Mouse (Mus musculus) brain, embryonic 14.5 days (tissue): ENCODE data around the gene Ell. TPM values are rescaled to one million over a fixed set of nuclear protein-coding genes. Genes with fewer than 3 reads are reported as not detected.

Source experiments
- DNase-seq: peaks from one replicate; pipeline ENCODE4 v3.0.0-alpha.2; 2011; ENCODE audit warnings: low read depth
- CTCF ChIP-seq: fragments of 200-500 bp; IDR thresholded peaks from 2 replicates; pipeline ENCODE4 v1.5.1; 2012; ENCODE audit warnings: inconsistent platforms, mild to moderate bottlenecking, moderate library complexity, borderline replicate concordance; ENCODE audit not compliant: insufficient read depth, insufficient read length; ENCODE audit errors: extremely low read depth
- POLR2A ChIP-seq: fragments of 200-500 bp; IDR thresholded peaks from 2 replicates; pipeline ENCODE4 v1.6.1; 2012; ENCODE audit warnings: mild to moderate bottlenecking, inconsistent platforms, borderline replicate concordance; ENCODE audit not compliant: poor library complexity, insufficient read depth, insufficient read length, severe bottlenecking; ENCODE audit errors: extremely low read depth
- polyA plus RNA-seq: library from polyadenylated mRNA; depleted of rRNA; stranded (reverse); fragments of >200 nt; gene quantifications from 2 replicates; pipeline ENCODE4 v1.2.3, GENCODE M21; 2012

Gene Ell
- polyA plus RNA-seq, 1 experiment = 26.6 TPM

- TF ChIP-seq POLR2A = no peak
- no peak for TF ChIP-seq CTCF
- no peak for DNase-seq
Observed at GRCm38 (mm10) chr8:70608749-70609367, 69.6 kb downstream of the Ell start, which contains the start of gene Ssbp4. TSS of gene Ssbp4 (minus strand) at chr8:70608872.

GRCm38 (mm10) chr8:70609368-70609848 is 70.2 kb downstream of the Ell start:
- DNase-seq = peak; percentile 85
- TF ChIP-seq CTCF (no peak), POLR2A (peak; percentile 23; the same call in 1 of the 2 replicates)

- DNase-seq = peak; percentile 92
- TF ChIP-seq POLR2A (no peak), CTCF (no peak)
Observed at GRCm38 (mm10) chr8:70609849-70610795, 70.9 kb downstream of the Ell start.

- peak; percentile 98 for TF ChIP-seq CTCF
- no peak for TF ChIP-seq POLR2A
- DNase-seq = peak; percentile 70
Observed at GRCm38 (mm10) chr8:70610796-70611771, 71.8 kb downstream of the Ell start.

GRCm38 (mm10) chr8:70611849-70612248 is 72.6 kb downstream of the Ell start:
- TF ChIP-seq POLR2A (no peak), CTCF (peak; percentile 94)
- peak; percentile 87 for DNase-seq

- TF ChIP-seq POLR2A (no peak), CTCF (no peak)
- no peak for DNase-seq
Observed at GRCm38 (mm10) chr8:70613763-70614162, 74.5 kb downstream of the Ell start.

- TF ChIP-seq CTCF (no peak), POLR2A (no peak)
- no peak for DNase-seq
Observed at GRCm38 (mm10) chr8:70614469-70614868, 75.2 kb downstream of the Ell start.

GRCm38 (mm10) chr8:70615281-70615680 is 76.0 kb downstream of the Ell start:
- no peak for TF ChIP-seq POLR2A
- no peak for TF ChIP-seq CTCF
- DNase-seq = no peak

GRCm38 (mm10) chr8:70615894-70616293 is 76.6 kb downstream of the Ell start, which contains the start of gene Lrrc25:
TSS of gene Lrrc25 (plus strand) at chr8:70616155.
- DNase-seq = no peak
- TF ChIP-seq POLR2A = no peak
- TF ChIP-seq CTCF = no peak

GRCm38 (mm10) chr8:70616645-70617044 is 77.4 kb downstream of the Ell start:
- no peak for TF ChIP-seq CTCF
- no peak for DNase-seq

- no peak for TF ChIP-seq POLR2A
- no peak for TF ChIP-seq CTCF
- DNase-seq = no peak
Observed at GRCm38 (mm10) chr8:70617985-70618384, 78.7 kb downstream of the Ell start.

GRCm38 (mm10) chr8:70618888-70619334 is 79.7 kb downstream of the Ell start:
- peak; percentile 21 for DNase-seq

More at GRCm38 (mm10) chr8:70618888-70619334, 79.7 kb downstream of the Ell start:
- TF ChIP-seq CTCF (no peak), POLR2A (no peak)
